Mouse (Mus musculus) MEL (cell line): ENCODE measurements around the gene Slc38a7. TPM values are rescaled to one million over a fixed set of nuclear protein-coding genes. Genes with fewer than 3 reads are reported as not detected.

Source experiments
- DNase-seq: peaks from one replicate; pipeline ENCODE4 v3.0.0; 2011; ENCODE audit warnings: low read depth, low spot score
- H3K27ac ChIP-seq: 2 replicates; pipeline ENCODE4 v1.5.1; 2012; ENCODE audit warnings: low read depth, mild to moderate bottlenecking, control low read depth, low read length, moderate library complexity; ENCODE audit not compliant: control insufficient read depth
- H3K27me3 ChIP-seq, 2 experiments: fragments of 150-350 bp in 1 of 2; sonication (generic) in 1 of 2; 2 replicates each; pipeline ENCODE4 v1.6.1; 2012; ENCODE audit warnings: low read length in 2 of 2, mild to moderate bottlenecking in 2 of 2, improper control_type of control experiment in 1 of 2, moderate library complexity in 1 of 2; ENCODE audit not compliant: insufficient read depth in 2 of 2, control insufficient read depth in 1 of 2
- H3K36me3 ChIP-seq, 2 experiments: 2 replicates each; pipeline ENCODE4 v1.6.1; 2012 to 2014; ENCODE audit warnings: low read length in 2 of 2, improper control_type of control experiment in 1 of 2, inconsistent platforms in 1 of 2, mild to moderate bottlenecking in 1 of 2; ENCODE audit not compliant: insufficient read depth in 2 of 2, control insufficient read depth in 1 of 2
- H3K4me1 ChIP-seq, 2 experiments: fragments of 150-350 bp in 1 of 2; sonication (generic) in 1 of 2; 2 replicates each; pipeline ENCODE4 v1.6.1; 2012; ENCODE audit warnings: low read length in 2 of 2, improper control_type of control experiment in 1 of 2, mild to moderate bottlenecking in 1 of 2; ENCODE audit not compliant: insufficient read depth in 2 of 2, control insufficient read depth in 1 of 2
- H3K4me3 ChIP-seq, 2 experiments: fragments of 150-350 bp in 1 of 2; sonication (generic) in 1 of 2; 2 replicates each; pipeline ENCODE4 v1.5.1; 2012; ENCODE audit warnings: low read depth in 2 of 2, low read length in 2 of 2, mild to moderate bottlenecking in 2 of 2, moderate library complexity in 2 of 2, control low read depth in 1 of 2, improper control_type of control experiment in 1 of 2; ENCODE audit not compliant: control insufficient read depth in 1 of 2, insufficient read depth in 1 of 2
- H3K79me2 ChIP-seq: 2 replicates; pipeline ENCODE4 v1.6.1; 2012; ENCODE audit warnings: mild to moderate bottlenecking, low read length, moderate library complexity; ENCODE audit not compliant: control insufficient read depth, poor library complexity, insufficient read depth
- H3K9ac ChIP-seq: 2 replicates; pipeline ENCODE4 v1.6.1; 2012; ENCODE audit warnings: low read depth, mild to moderate bottlenecking, control low read depth, low read length, moderate library complexity; ENCODE audit not compliant: control insufficient read depth, poor library complexity, severe bottlenecking
- H3K9me3 ChIP-seq: fragments of 150-350 bp; sonication (generic); replicated peaks from 2 replicates; pipeline ENCODE4 v1.6.1; 2012; ENCODE audit warnings: mild to moderate bottlenecking, low read length, improper control_type of control experiment, moderate library complexity; ENCODE audit not compliant: insufficient read depth
- CHD1 ChIP-seq: IDR thresholded peaks from 2 replicates; pipeline ENCODE4 v1.6.1; 2012; ENCODE audit warnings: low read depth, mild to moderate bottlenecking, inconsistent platforms, low read length, improper control_type of control experiment
- CHD2 ChIP-seq: IDR thresholded peaks from 2 replicates; pipeline ENCODE4 v1.6.1; 2011; ENCODE audit warnings: low read length, improper control_type of control experiment
- CTCF ChIP-seq, 3 experiments: IDR thresholded peaks in 2 of 3; conservative IDR thresholded peaks in 1 of 3; 2 replicates each; pipeline ENCODE4 v1.5.1; 2011 to 2012; ENCODE audit warnings: low read length in 3 of 3, low read depth in 2 of 3, mild to moderate bottlenecking in 2 of 3, improper control_type of control experiment in 1 of 3, inconsistent platforms in 1 of 3, mixed read lengths in 1 of 3, moderate library complexity in 1 of 3; ENCODE audit not compliant: control insufficient read depth in 1 of 3, insufficient read depth in 1 of 3, poor library complexity in 1 of 3, severe bottlenecking in 1 of 3
- E2F4 ChIP-seq: IDR thresholded peaks from 2 replicates; pipeline ENCODE4 v1.6.1; 2011; ENCODE audit warnings: low read depth, low read length, improper control_type of control experiment, borderline replicate concordance
- EP300 ChIP-seq, 2 experiments: IDR thresholded peaks; 2 replicates each; pipeline ENCODE4 v1.6.1; 2011; ENCODE audit warnings: improper control_type of control experiment in 2 of 2, low read length in 2 of 2, low read depth in 1 of 2, mild to moderate bottlenecking in 1 of 2
- GATA1 ChIP-seq: IDR thresholded peaks from 2 replicates; pipeline ENCODE4 v1.6.1; 2011; ENCODE audit warnings: low read depth, low read length, improper control_type of control experiment
- HCFC1 ChIP-seq: IDR thresholded peaks from 2 replicates; pipeline ENCODE4 v1.6.1; 2012; ENCODE audit warnings: low read depth, mild to moderate bottlenecking, inconsistent platforms, low read length, improper control_type of control experiment, moderate library complexity
- JUND ChIP-seq: IDR thresholded peaks from 2 replicates; pipeline ENCODE4 v1.6.1; 2011; ENCODE audit warnings: low read depth, mild to moderate bottlenecking, improper control_type of control experiment, low read length
- KAT2A ChIP-seq: conservative IDR thresholded peaks from 2 replicates; pipeline ENCODE4 v1.6.1; 2012; ENCODE audit warnings: low read depth, low read length, improper control_type of control experiment, inconsistent platforms
- MAFK ChIP-seq: IDR thresholded peaks from 2 replicates; pipeline ENCODE4 v1.6.1; 2011; ENCODE audit warnings: low read depth, mild to moderate bottlenecking, low read length, improper control_type of control experiment, borderline replicate concordance
- MAX ChIP-seq: IDR thresholded peaks from 2 replicates; pipeline ENCODE4 v1.6.1; 2011; ENCODE audit warnings: low read length, improper control_type of control experiment
- MEF2A ChIP-seq: IDR thresholded peaks from 2 replicates; pipeline ENCODE4 v1.6.1; 2014; ENCODE audit warnings: low read depth, mild to moderate bottlenecking, inconsistent platforms, low read length, improper control_type of control experiment; ENCODE audit not compliant: poor library complexity, insufficient replicate concordance, severe bottlenecking; ENCODE audit errors: extremely low read depth
- MXI1 ChIP-seq: IDR thresholded peaks from 2 replicates; pipeline ENCODE4 v1.6.1; 2011; ENCODE audit warnings: mild to moderate bottlenecking, low read depth, low read length, improper control_type of control experiment
- MYC ChIP-seq: IDR thresholded peaks from 2 replicates; pipeline ENCODE4 v1.6.1; 2011; ENCODE audit warnings: low read depth, mild to moderate bottlenecking, low read length, improper control_type of control experiment, moderate library complexity
- NELFE ChIP-seq: IDR thresholded peaks from 2 replicates; pipeline ENCODE4 v1.6.1; 2011; ENCODE audit warnings: low read depth, low read length, improper control_type of control experiment
- POLR2AphosphoS2 ChIP-seq: IDR thresholded peaks from 2 replicates; pipeline ENCODE4 v1.6.1; 2011; ENCODE audit warnings: low read length, improper control_type of control experiment
- POLR2AphosphoS5 ChIP-seq: IDR thresholded peaks from 2 replicates; pipeline ENCODE4 v1.6.1; 2012; ENCODE audit warnings: low read depth, borderline replicate concordance, mild to moderate bottlenecking, inconsistent platforms, low read length, moderate library complexity, mixed read lengths
- RAD21 ChIP-seq: IDR thresholded peaks from 2 replicates; pipeline ENCODE4 v1.6.1; 2011; ENCODE audit warnings: mild to moderate bottlenecking, low read depth, low read length, improper control_type of control experiment
- SIN3A ChIP-seq: IDR thresholded peaks from 2 replicates; pipeline ENCODE4 v1.6.1; 2012; ENCODE audit warnings: low read length, improper control_type of control experiment, inconsistent platforms
- TBP ChIP-seq: IDR thresholded peaks from 2 replicates; pipeline ENCODE4 v1.8.0; 2011; ENCODE audit warnings: low read depth, low read length, improper control_type of control experiment
- TCF12 ChIP-seq: IDR thresholded peaks from 2 replicates; pipeline ENCODE4 v1.6.1; 2014; ENCODE audit warnings: low read depth, mild to moderate bottlenecking, inconsistent platforms, low read length, improper control_type of control experiment, moderate library complexity
- UBTF ChIP-seq: IDR thresholded peaks from 2 replicates; pipeline ENCODE4 v1.6.1; 2012; ENCODE audit warnings: low read depth, mild to moderate bottlenecking, inconsistent platforms, low read length, improper control_type of control experiment, moderate library complexity, borderline replicate concordance; ENCODE audit not compliant: insufficient read depth
- USF1 ChIP-seq: IDR thresholded peaks from 2 replicates; pipeline ENCODE4 v1.6.1; 2014; ENCODE audit warnings: low read depth, mild to moderate bottlenecking, inconsistent platforms, low read length, improper control_type of control experiment, moderate library complexity
- USF2 ChIP-seq, 2 experiments: IDR thresholded peaks; 2 replicates each; pipeline ENCODE4 v1.6.1; 2011 to 2012; ENCODE audit warnings: improper control_type of control experiment in 2 of 2, low read length in 2 of 2, borderline replicate concordance in 1 of 2, inconsistent platforms in 1 of 2, low read depth in 1 of 2, mild to moderate bottlenecking in 1 of 2; ENCODE audit not compliant: insufficient read depth in 1 of 2
- ZC3H11A ChIP-seq: IDR thresholded peaks from 2 replicates; pipeline ENCODE4 v1.6.1; 2012; ENCODE audit warnings: low read depth, mild to moderate bottlenecking, inconsistent platforms, low read length, improper control_type of control experiment
- ZKSCAN1 ChIP-seq: IDR thresholded peaks from 2 replicates; pipeline ENCODE4 v1.6.1; 2012; ENCODE audit warnings: low read depth, mild to moderate bottlenecking, inconsistent platforms, low read length, improper control_type of control experiment, moderate library complexity
- ZMIZ1 ChIP-seq: IDR thresholded peaks from 2 replicates; pipeline ENCODE4 v1.6.1; 2012; ENCODE audit warnings: low read depth, mild to moderate bottlenecking, inconsistent platforms, low read length, improper control_type of control experiment, moderate library complexity
- polyA plus RNA-seq, 2 experiments: library from polyadenylated mRNA; stranded (reverse) in 1 of 2; unstranded in 1 of 2; fragments of >175 nt in 1 of 2; fragments of >200 nt in 1 of 2; gene quantifications; 2 replicates each; pipeline versions ENCODE4 v1.2.1 to v1.2.4; 2012; ENCODE audit warnings: low replicate concordance in 2 of 2, low read depth in 1 of 2; ENCODE audit not compliant: insufficient read length in 2 of 2, insufficient read depth in 1 of 2, missing spikeins in 1 of 2
- total RNA-seq: library from RNA; depleted of rRNA; stranded (reverse); fragments of 300-350 nt; gene quantifications from 2 replicates; pipeline ENCODE4 v1.2.3, GENCODE M21; 2012

The Slc38a7 gene
- total and polyA plus RNA-seq, 3 experiments = 2.5 to 6.5 TPM; not detected in 1

- TF ChIP-seq SIN3A = no peak
- TF ChIP-seq POLR2AphosphoS5 = no peak
- TF ChIP-seq MAFK = no peak
- TF ChIP-seq MYC = peak; percentile 54
- TF ChIP-seq CTCF (IDR thresholded peaks at IDR 0.05 in 2 of 3, conservative IDR thresholded peaks at IDR 0.05 in 1 of 3; ENCODE audit: control insufficient read depth in 1 of 3, insufficient read depth in 1 of 3, low read depth in 2 of 3, low read length in 3 of 3, poor library complexity in 1 of 3, severe bottlenecking in 1 of 3) = no peak
- no peak for TF ChIP-seq HCFC1
- no peak for TF ChIP-seq KAT2A
- no peak for TF ChIP-seq JUND
- peak; percentile 49; the same call in 1 of the 2 replicates for TF ChIP-seq MXI1
- TF ChIP-seq E2F4 = no peak
- no peak for TF ChIP-seq USF1
- TF ChIP-seq UBTF = no peak
- no peak for TF ChIP-seq POLR2AphosphoS2
- TF ChIP-seq MAX = peak; percentile 42; the same call in 1 of the 2 replicates
- TF ChIP-seq GATA1 = peak; percentile 86
- TF ChIP-seq MEF2A = no peak; the same call in 1 of the 2 replicates
- no peak for TF ChIP-seq ZC3H11A
- no peak for TF ChIP-seq NELFE
These were observed 5.2 kb downstream of the Slc38a7 start (continued) for GRCm38 (mm10) chr8:95848061-95848551.

DNA sequence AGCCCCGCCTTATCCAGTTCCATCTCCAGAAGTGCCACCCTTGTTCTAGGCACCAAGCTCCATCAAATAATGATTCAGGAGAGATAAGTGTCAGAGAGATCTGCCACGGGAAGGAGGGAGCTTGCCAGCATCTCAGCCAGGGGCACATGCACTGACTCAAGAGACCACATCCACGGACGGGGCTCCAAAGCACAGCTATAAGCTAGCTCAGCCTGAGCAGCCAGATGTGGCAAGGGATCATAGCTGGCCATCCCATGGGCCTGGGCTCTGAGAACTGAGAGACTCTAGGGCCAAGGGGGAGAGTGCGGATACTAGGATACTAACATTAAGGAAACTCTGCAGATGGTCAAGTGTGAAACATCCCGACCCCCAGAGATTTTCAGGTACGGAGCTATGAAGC is 8.3 kb downstream of the Slc38a7 start:
- Histone ChIP-seq H3K36me3 (peaks cover 0 to 9% of the 10 kb centered on the region in 2 experiments; a peak in 2 of 4 replicates), H3K27me3 (no peaks in the 10 kb centered on the region), H3K9me3 (no peaks in the 10 kb centered on the region), H3K9ac (no peak overlapping the region), H3K27ac (no peak overlapping the region), H3K4me1 (peaks cover 2 to 11% of the 10 kb centered on the region in 2 experiments; a peak in 3 of 4 replicates), H3K79me2 (no peaks in the 10 kb centered on the region), H3K4me3 (no peak overlapping the region)
- no peak for TF ChIP-seq RAD21
- no peak for TF ChIP-seq NELFE
- no peak for TF ChIP-seq CHD1
- no peak for TF ChIP-seq EP300 (IDR thresholded peaks at IDR 0.05; ENCODE audit: low read depth in 1 of 2, low read length in 2 of 2)
- TF ChIP-seq GATA1 = no peak
- TF ChIP-seq HCFC1 = no peak
- TF ChIP-seq CHD2 = no peak
- no peak for TF ChIP-seq ZKSCAN1
- no peak for TF ChIP-seq JUND
- no peak for TF ChIP-seq ZC3H11A
- TF ChIP-seq TBP = no peak
- TF ChIP-seq TCF12 = no peak
- no peak for TF ChIP-seq MEF2A
- no peak for TF ChIP-seq USF2 (IDR thresholded peaks at IDR 0.05; ENCODE audit: borderline replicate concordance in 1 of 2, insufficient read depth in 1 of 2, low read depth in 1 of 2, low read length in 2 of 2)
- TF ChIP-seq USF1 = no peak
- no peak for TF ChIP-seq MAFK
- TF ChIP-seq ZMIZ1 = no peak
- no peak for DNase-seq
